Mouse (Mus musculus): ENCODE measurements around the gene Kcng3. TPM values are rescaled to one million over a fixed set of nuclear protein-coding genes. Genes with fewer than 3 reads are reported as not detected.

Kcng3 gene
- polyA plus RNA-seq, 1 experiment from 2014 or later, result not detected

DNA sequence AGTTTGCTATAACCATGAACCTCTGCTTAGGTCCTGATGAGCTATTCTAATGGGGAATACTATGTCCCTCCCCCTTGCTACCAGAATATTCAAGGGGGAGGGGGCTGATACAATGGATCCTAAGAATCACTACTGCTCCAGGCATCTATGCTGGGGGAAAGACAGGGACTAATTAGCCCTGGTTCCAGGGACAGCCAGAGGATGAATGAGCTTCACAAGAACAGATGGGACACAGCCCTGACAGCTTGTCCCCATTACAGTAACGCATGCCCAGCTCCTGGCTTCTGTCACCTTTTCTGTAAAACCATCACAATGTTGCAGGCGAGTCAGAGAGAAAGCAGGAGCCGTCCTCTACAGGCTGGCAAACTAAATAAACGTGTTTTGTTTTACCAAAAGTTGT lies 66.2 kb downstream of the Kcng3 start:
- Histone ChIP-seq H3K27ac (no peak overlapping the region), H3K4me1 (replicated peaks) (no peaks in the 10 kb centered on the region; the same call in 1 of the 2 replicates), H3K9ac (no peak overlapping the region), H3K9me3 (no peaks in the 10 kb centered on the region), H3K27me3 (replicated peaks) (no peaks in the 10 kb centered on the region), H3K4me2 (replicated peaks) (no peak overlapping the region), H3K4me3 (replicated peaks) (no peak overlapping the region), H3K36me3 (no peaks in the 10 kb centered on the region)
- WGBS, result 55% methylated on average over 4 of the region's 4 CpGs
- ATAC-seq, result no peak

DNA sequence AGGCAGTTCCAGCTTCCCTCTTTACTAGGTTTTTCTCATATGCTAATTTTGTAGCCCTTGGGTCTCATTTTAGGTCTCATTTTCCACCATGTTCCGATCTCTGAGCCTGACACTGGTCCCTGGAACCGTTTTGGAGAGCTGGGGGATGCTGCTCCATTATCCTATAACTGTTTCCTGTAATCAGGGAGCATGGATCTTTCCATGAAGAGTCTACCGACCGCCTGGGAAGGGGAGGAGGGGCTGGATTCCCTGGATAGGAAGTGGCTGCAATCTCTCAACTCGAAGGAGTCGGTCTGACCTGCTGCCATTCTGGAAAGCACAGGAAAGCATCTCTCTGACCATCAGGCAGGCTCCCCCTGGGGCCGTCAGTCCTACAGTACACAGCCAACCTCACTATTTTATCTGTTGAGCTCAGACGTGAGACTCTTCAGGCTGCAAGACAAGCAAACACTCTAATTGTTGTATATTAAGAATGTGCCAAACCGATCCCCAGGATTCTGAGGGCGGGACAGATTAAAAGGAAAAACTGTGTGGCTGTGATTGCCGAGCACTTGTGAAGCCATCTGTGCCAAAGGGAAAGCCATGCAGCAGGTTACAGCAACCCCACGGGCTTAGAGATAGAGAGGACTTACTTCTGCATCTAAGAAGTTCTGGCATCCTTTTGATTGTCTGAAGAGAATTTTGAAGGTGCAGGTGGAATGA lies 67.4 kb downstream of the Kcng3 start:
- Histone ChIP-seq H3K36me3 (no peaks in the 10 kb centered on the region), H3K9ac (no peak overlapping the region), H3K4me3 (replicated peaks) (no peak overlapping the region), H3K27ac (no peak overlapping the region), H3K27me3 (replicated peaks) (no peaks in the 10 kb centered on the region), H3K4me1 (replicated peaks) (no peaks in the 10 kb centered on the region; the same call in 1 of the 2 replicates), H3K9me3 (no peaks in the 10 kb centered on the region), H3K4me2 (replicated peaks) (no peak overlapping the region)
- 51% methylated on average over 12 of the region's 12 CpGs for WGBS
- no peak for ATAC-seq

DNA sequence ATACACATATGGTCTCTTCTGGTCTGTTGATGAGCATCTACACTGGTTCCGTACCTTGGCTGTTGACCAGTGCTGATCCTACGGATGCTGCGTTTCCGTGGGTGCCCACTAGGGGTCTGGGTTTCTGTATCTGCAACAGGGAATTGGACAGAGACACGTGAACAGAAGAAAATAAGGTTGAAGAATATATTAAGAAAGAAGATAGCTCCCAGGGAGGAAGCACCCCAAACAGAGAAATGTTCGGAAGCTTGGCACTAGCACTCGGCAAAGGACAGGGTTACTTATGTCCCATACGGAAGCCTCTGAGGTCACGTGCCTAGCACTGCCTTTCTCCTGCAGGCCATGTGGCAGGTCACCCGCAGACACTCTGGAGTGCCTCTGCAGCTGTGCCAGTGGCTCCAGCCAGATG lies 68.0 kb downstream of the Kcng3 start:
- Histone ChIP-seq H3K27me3 (replicated peaks) (no peaks in the 10 kb centered on the region), H3K4me1 (replicated peaks) (no peaks in the 10 kb centered on the region; the same call in 1 of the 2 replicates), H3K27ac (no peak overlapping the region), H3K4me2 (replicated peaks) (no peak overlapping the region), H3K4me3 (replicated peaks) (no peak overlapping the region), H3K9me3 (no peaks in the 10 kb centered on the region), H3K9ac (no peak overlapping the region), H3K36me3 (no peaks in the 10 kb centered on the region)
- WGBS, result 40% methylated on average over 10 of the region's 10 CpGs
- peak; percentile 43; the same call in 1 of the 2 replicates for ATAC-seq

DNA sequence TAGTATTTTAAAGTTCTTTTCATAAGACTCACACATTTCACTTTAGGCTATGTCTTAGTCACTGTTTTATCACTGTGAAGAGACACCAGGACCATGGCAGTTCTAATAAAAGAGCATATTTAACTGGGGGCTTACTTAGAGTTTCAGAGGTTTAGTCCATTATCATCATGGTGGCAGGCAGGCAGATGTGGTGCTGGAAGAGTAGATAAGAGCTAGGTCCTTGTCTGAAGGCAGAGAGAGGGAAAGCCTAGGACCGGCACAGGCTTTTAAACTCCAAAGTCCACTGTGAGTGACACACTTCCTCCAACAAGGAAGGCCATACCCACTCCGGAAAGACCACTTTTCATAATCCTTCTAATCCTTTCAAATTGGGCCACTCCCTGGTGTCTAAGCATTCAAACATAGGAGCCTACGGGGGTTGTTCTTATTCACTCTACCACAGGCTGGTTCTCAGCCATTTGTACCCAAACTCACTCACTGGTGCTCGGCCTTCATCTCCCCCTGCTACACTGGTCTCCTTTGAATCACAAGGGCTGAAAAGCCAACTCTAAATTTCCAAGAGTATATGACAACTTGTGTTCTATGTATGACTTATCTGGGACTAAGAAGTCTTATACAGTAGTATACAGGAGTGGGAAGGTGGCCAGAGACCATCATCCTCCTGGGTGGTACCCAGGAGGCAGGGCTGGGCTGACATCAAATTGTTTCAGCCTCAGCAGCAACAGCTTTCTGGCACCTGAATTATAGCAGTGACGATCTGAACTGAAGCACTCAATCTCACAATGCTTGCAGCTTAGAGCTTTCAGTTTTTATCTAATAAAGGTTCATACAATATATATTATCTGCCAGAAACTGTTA lies 69.3 kb downstream of the Kcng3 start:
- ATAC-seq, result peak; percentile 55; the same call in 1 of the 2 replicates
- 86% methylated on average over 5 of the region's 5 CpGs for WGBS
- Histone ChIP-seq H3K9me3 (no peaks in the 10 kb centered on the region), H3K4me2 (replicated peaks) (no peak overlapping the region), H3K4me3 (replicated peaks) (no peak overlapping the region), H3K36me3 (no peaks in the 10 kb centered on the region), H3K27ac (no peak overlapping the region), H3K27me3 (replicated peaks) (no peaks in the 10 kb centered on the region), H3K9ac (no peak overlapping the region), H3K4me1 (replicated peaks) (no peaks in the 10 kb centered on the region; the same call in 1 of the 2 replicates)

DNA sequence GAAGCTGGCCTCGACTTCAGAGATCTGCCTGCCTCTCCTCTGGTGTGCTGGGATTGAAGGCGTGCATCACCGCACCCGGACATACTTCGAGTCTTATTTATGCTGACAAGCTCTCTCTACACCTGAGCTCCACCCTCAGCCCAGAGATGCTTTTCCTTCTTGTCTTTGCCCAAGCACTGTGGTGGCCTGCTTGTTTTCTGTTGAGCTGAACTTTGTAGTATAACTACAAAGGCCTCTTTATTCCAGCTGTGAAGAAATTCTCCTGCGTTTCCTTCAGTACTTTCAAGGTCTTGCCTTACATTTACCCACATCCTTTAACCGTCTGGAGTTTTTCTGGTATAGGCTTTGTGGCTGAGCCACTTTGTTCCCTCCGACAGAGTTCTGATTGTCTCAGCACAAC lies 72.6 kb downstream of the Kcng3 start:
- WGBS, result 75% methylated on average over 8 of the region's 8 CpGs
- Histone ChIP-seq H3K4me3 (replicated peaks) (no peak overlapping the region), H3K4me2 (replicated peaks) (no peak overlapping the region), H3K27ac (no peak overlapping the region), H3K9me3 (no peaks in the 10 kb centered on the region), H3K27me3 (replicated peaks) (no peaks in the 10 kb centered on the region), H3K4me1 (replicated peaks) (no peaks in the 10 kb centered on the region; the same call in 1 of the 2 replicates), H3K9ac (no peak overlapping the region), H3K36me3 (no peaks in the 10 kb centered on the region)
- no peak for ATAC-seq

DNA sequence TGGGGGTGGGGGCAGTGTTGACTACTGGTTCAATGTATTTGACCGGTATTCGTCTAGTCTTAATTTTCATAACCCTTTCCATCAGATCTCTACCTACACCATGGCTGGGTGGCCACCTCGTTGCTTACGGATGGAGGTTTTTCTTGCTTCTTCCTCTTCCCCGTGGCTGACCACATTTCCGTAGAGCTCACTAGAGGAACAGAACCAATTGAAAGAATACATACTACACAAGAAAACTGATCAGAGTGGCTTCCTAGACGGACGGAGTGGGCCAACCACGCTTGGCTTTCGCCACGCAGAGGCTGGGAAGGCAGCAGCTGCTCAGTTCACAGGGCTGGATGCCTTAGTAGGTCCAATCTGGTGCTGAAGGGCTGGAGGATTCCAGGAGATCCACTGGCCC lies 75.9 kb downstream of the Kcng3 start:
- Histone ChIP-seq H3K4me3 (replicated peaks) (no peak overlapping the region), H3K4me1 (replicated peaks) (no peaks in the 10 kb centered on the region), H3K36me3 (no peaks in the 10 kb centered on the region), H3K27me3 (replicated peaks) (no peaks in the 10 kb centered on the region), H3K9me3 (no peaks in the 10 kb centered on the region), H3K27ac (no peak overlapping the region), H3K9ac (no peak overlapping the region), H3K4me2 (replicated peaks) (no peak overlapping the region)
- 96% methylated on average over 11 of the region's 11 CpGs for WGBS
- no peak for ATAC-seq

DNA sequence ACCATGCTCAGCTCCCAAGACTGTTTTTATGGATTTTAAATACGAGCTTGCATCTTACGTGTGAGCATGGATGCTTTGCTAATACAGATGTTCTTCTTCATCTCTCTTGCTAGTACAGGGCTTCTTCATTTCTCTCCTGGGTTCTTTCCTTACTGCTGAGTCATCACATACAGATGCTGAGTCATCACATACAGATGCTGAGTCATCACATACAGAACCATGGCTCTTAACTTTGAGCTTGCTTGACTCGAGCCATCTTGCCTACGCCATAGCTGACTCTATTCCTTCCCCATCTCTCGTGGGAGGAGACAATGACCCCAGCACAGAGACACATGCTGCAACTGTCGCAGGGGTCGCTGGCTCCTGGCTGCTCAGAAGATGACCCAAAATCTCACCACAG lies 76.7 kb downstream of the Kcng3 start:
- WGBS, result 89% methylated on average over 7 of the region's 7 CpGs
- H3K9me3 ChIP-seq, result no peaks in the 10 kb centered on the region
- H3K4me2 ChIP-seq (replicated peaks), result no peak overlapping the region
- H3K9ac ChIP-seq, result no peak overlapping the region
- ATAC-seq, result no peak
- no peaks in the 10 kb centered on the region for H3K36me3 ChIP-seq
- H3K27me3 ChIP-seq (replicated peaks), result no peaks in the 10 kb centered on the region
- H3K4me1 ChIP-seq (replicated peaks), result no peaks in the 10 kb centered on the region
- H3K27ac ChIP-seq, result no peak overlapping the region
- no peak overlapping the region for H3K4me3 ChIP-seq (replicated peaks)

DNA sequence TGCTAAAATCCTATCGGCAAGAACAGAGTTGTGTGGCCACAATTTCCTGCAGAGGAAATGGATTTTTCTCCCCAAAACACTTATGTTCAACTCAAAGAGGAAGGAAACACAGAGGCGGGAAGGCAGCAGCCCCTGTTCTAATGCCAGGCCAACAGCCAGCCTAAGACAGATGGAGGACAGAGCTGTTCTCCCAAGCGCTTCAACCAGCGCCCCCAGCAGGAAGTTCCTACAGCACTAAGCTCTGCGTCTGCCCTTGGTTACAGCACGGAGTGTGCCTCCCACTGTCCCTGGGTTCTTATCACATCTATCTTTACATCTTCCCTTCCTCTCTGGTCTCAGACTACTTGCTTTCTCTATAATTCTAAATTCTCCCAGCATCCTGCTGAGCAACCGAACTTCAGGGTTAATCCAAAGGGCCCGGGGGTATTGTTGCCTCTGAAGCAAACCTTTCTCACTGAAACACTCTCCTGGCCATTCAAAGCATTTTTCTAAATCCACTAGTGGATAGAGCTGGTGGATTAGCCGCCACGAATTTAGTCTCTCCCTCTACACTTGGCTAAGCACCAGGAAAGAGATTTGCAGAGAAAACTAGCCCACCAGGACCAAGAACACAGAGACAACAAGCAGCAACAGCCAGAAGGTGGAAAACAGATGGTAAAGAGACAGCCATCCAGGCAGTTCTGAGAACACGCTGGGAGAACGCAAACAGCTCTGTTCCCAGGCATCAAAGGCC lies 83.0 kb downstream of the Kcng3 start:
- WGBS, result 44% methylated on average over 12 of the region's 12 CpGs
- no peak for ATAC-seq
- no peak overlapping the region for H3K27ac ChIP-seq
- peaks cover 15% of the 10 kb centered on the region for H3K27me3 ChIP-seq (replicated peaks)
- H3K9ac ChIP-seq, result no peak overlapping the region
- no peaks in the 10 kb centered on the region for H3K9me3 ChIP-seq
- H3K4me3 ChIP-seq (replicated peaks), result no peak overlapping the region
- no peaks in the 10 kb centered on the region for H3K36me3 ChIP-seq
- no peak overlapping the region for H3K4me2 ChIP-seq (replicated peaks)
- H3K4me1 ChIP-seq (replicated peaks), result peaks cover 8% of the 10 kb centered on the region

DNA sequence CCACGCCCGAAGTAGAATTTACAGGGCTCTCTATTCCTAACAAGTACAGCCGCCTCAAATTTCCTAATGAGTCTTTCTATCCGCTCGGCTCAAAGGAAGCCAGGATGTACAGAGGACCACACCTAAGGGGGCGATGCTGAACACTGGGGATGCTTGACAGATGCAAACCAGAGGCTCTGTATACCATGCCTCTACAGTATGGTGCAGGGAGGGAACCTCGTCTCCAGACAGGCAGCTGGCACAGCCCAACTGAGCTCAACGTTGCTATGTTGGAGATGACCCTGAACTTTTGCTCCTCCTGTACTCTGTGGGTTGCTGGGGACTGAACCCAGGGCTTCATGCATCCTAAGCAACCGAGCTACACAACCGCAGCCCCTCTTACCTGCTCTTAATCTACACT lies 84.5 kb downstream of the Kcng3 start:
- no peak overlapping the region for H3K4me2 ChIP-seq (replicated peaks)
- H3K27me3 ChIP-seq (replicated peaks), result peaks cover 15% of the 10 kb centered on the region
- H3K27ac ChIP-seq, result no peak overlapping the region
- H3K9ac ChIP-seq, result no peak overlapping the region
- no peak for ATAC-seq
- H3K4me1 ChIP-seq (replicated peaks), result peaks cover 8% of the 10 kb centered on the region
- H3K9me3 ChIP-seq, result no peaks in the 10 kb centered on the region
- no peaks in the 10 kb centered on the region for H3K36me3 ChIP-seq
- no peak overlapping the region for H3K4me3 ChIP-seq (replicated peaks)
- WGBS, result 50% methylated on average over 10 of the region's 10 CpGs

DNA sequence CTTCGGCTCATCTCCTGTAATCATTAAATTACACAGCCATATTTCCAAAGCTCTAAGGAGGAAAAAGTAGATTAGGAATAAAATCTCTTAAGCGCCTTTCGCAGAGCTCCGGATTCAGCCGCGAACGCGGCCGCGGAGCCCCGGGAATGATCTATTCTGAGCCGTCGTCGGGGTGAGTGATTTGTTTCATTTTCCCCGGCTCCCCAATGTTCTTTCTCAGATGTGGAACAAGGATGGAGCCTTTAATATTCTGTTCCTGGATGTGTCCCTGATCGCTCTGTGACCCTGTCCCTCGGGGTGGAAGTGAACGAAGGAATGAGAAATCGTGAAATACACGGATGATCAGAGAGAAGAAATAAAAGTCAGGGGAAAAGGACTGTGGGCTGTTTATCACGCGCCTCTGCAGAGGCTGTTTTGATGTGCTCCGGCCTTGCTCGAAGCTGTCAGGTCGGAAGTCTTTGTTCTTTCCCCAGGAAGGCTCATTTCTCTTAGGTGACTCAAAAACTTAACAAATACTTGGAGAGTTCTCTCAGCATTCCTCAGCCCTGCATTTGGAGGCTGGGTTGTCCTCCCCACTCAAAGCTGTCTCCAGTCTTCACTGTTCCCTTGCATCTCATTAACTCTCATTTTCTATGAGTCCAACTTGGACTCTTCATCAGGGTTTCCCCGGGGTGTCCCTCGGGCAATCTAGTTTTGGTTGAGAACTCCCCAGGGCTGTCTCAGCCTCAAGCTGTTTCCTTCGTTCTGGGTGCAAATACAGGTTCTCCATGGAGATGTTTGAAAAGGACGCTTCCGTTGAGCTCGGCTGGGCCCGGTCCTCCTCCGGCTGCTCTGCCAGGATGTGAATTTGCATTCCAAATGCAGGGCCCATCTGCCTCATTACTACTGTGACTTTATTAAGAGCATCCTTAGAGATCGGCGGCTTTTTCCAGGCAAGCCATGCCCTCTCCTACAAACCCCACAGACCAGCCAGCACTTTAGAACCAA lies 85.6 kb downstream of the Kcng3 start:
- H3K4me3 ChIP-seq (replicated peaks), result peak overlapping the region; percentile 27
- peak overlapping the region; percentile 58 for H3K4me2 ChIP-seq (replicated peaks)
- peak overlapping the region; percentile 24; the same call in 1 of the 2 replicates for H3K9ac ChIP-seq
- 11% methylated on average over 35 of the region's 35 CpGs for WGBS
- H3K27me3 ChIP-seq (replicated peaks), result peaks cover 15% of the 10 kb centered on the region
- H3K27ac ChIP-seq, result no peak overlapping the region
- peaks cover 8% of the 10 kb centered on the region for H3K4me1 ChIP-seq (replicated peaks)
- no peaks in the 10 kb centered on the region for H3K9me3 ChIP-seq
- no peaks in the 10 kb centered on the region for H3K36me3 ChIP-seq
- ATAC-seq, result no peak

DNA sequence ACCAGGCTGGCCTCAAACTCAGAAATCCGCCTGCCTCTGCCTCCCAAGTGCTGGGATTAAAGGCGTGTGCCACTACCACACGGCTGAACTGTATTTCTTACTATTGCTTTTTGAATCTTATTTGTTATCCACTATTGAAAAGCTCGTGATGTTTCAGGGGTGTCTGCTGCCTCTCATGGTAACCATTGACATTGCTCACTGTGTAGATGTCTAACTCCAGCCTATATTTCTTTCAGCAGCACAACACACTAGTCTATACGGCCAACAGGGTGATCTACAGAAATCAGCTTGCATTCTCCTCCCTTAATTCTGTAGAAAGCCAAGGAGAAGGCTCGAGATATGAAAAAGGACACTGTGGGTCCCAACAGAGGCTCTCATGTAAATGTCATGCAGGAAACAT lies 86.4 kb downstream of the Kcng3 start:
- Histone ChIP-seq H3K4me3 (replicated peaks) (peak overlapping the region; percentile 27; the same call in 1 of the 2 replicates), H3K9ac (no peak overlapping the region), H3K36me3 (no peaks in the 10 kb centered on the region), H3K27me3 (replicated peaks) (peaks cover 15% of the 10 kb centered on the region), H3K9me3 (no peaks in the 10 kb centered on the region), H3K4me2 (replicated peaks) (peak overlapping the region; percentile 58; the same call in 1 of the 2 replicates), H3K27ac (no peak overlapping the region), H3K4me1 (replicated peaks) (peaks cover 8% of the 10 kb centered on the region)
- no peak for ATAC-seq
- WGBS, result 74% methylated on average over 6 of the region's 6 CpGs
